Mouse (Mus musculus): Measurements from ENCODE around the gene Rwdd4a.

GRCm38 (mm10) chr8:47542746-47543145, 9.3 kb downstream of the Rwdd4a start:
- TF ChIP-seq POLR2A (IDR thresholded peaks at IDR 0.05; ENCODE audit: low read depth, low read length), result no peak
- no peak for TF ChIP-seq CTCF (IDR thresholded peaks at IDR 0.05; ENCODE audit: extremely low read depth, insufficient read depth, insufficient read length, insufficient replicate concordance)

Measured in spleen, adult 2 months (tissue).